Mouse (Mus musculus) embryonic fibroblast, embryonic 13.5 days (primary cell): ENCODE results near the gene Npw.
A peak's percentile ranks its signal among the peaks of the same experiment; 100 is the strongest.

ENCODE experiments used
- CTCF ChIP-seq: IDR thresholded peaks from 2 replicates; pipeline ENCODE4 v1.5.1; 2011; ENCODE audit warnings: mild to moderate bottlenecking, control low read depth, low read length, moderate library complexity, borderline replicate concordance; ENCODE audit not compliant: insufficient read depth
- POLR2A ChIP-seq: IDR thresholded peaks from 2 replicates; pipeline ENCODE4 v1.6.1; 2011; ENCODE audit warnings: low read depth, mild to moderate bottlenecking, control low read depth, low read length, moderate library complexity

DNA sequence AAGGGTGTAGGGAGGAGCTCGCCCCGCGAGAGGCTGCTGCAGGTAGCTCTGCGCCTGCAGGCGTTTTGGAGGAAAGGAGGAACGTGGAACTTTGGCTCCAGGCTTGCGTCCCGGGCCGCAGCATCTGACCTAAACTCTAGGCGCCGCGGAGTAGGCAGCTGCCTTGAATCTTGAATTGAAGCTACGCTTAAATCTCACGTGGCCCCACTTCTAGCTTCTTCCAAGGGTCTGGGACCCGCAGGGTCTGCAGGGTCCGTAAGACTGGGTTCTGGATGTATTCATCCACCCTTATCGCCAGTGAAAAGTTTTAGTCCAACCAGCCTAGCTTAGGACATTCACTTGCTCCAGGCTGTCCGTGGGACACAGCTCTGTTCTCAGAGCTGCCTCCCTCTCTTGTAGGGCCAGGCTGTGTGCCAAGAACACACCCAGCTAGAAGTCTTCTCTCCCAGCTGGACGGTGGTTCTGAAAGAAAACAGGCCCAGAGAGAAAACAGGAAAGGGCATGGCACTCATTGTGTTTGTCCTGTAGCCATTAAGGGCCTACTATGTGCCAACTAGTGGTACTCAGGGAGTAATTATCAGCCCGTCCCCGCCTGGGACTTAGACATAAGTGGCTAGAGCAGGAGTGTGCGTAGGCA is 25.3 kb downstream of the Npw start:
- TF ChIP-seq CTCF (no peak), POLR2A (peak; percentile 82)
